In genomic region chr2:75964972-75965371, GRCm38 (mm10) we compare ENCODE assay signal across 8 mouse cellular contexts. TPM values are rescaled to one million over a fixed set of nuclear protein-coding genes. Genes with fewer than 3 reads are reported as not detected.
A peak's percentile ranks its signal among the peaks of the same experiment; 100 is the strongest.
DNase-seq lines count a peak whose midpoint lies in the region; ATAC-seq and TF ChIP-seq lines count a peak whose summit lies in the region.

No protein-coding gene starts in this region.

- peak overlapping the region; percentile 60 for H3K4me2 ChIP-seq in intestine, postnatal 0 days (replicated peaks; ENCODE audit: low read depth)

- ATAC-seq in intestine, postnatal 0 days = no peak
- ATAC-seq in megakaryocyte-erythroid progenitor cell, adult 5-6 weeks (replicated peaks; ENCODE audit: low FRiP score, low TSS enrichment, poor library complexity, severe bottlenecking) = peak; percentile 77

- 19% methylated on average over 5 of the region's 5 CpGs for WGBS in spleen, adult 2 months
- WGBS in intestine, postnatal 0 days = 20% methylated on average over 5 of the region's 5 CpGs

- no peaks in the 10 kb centered on the region; the same call in 1 of the 2 replicates for H3K27me3 ChIP-seq in spleen, adult 2 months (ENCODE audit: control insufficient read depth, insufficient read depth, low read length)
- H3K27me3 ChIP-seq in intestine, postnatal 0 days (replicated peaks; ENCODE audit: control insufficient read depth, insufficient read depth, low read length) = no peaks in the 10 kb centered on the region

- H3K4me3 ChIP-seq in spleen, adult 2 months (ENCODE audit: extremely low read depth, insufficient read depth, insufficient read length) = no peak overlapping the region
- peak overlapping the region; percentile 13; the same call in 1 of the 2 replicates for H3K4me3 ChIP-seq in intestine, postnatal 0 days (ENCODE audit: low read depth, low read length)

- no peak overlapping the region for H3K9ac ChIP-seq in intestine, postnatal 0 days (ENCODE audit: low read depth, low read length)

- TF ChIP-seq CTCF in spleen, adult 2 months (IDR thresholded peaks at IDR 0.05; ENCODE audit: extremely low read depth, insufficient read depth, insufficient read length, insufficient replicate concordance) = peak; percentile 35; the same call in 1 of the 2 replicates
- peak; percentile 77 for TF ChIP-seq CTCF in intestine, postnatal 0 days (IDR thresholded peaks at IDR 0.05; ENCODE audit: low read depth)

- H3K36me3 ChIP-seq in spleen, adult 2 months (ENCODE audit: control insufficient read depth, insufficient read depth, low read length) = no peaks in the 10 kb centered on the region
- no peaks in the 10 kb centered on the region for H3K36me3 ChIP-seq in intestine, postnatal 0 days (ENCODE audit: control insufficient read depth, insufficient read depth)

- peaks cover 4% of the 10 kb centered on the region; the same call in 1 of the 2 replicates for H3K4me1 ChIP-seq in spleen, adult 2 months (ENCODE audit: control insufficient read depth, insufficient read depth, insufficient read length)
- H3K4me1 ChIP-seq in intestine, postnatal 0 days (replicated peaks; ENCODE audit: control insufficient read depth, insufficient read depth, low read length) = no peaks in the 10 kb centered on the region

- H3K9me3 ChIP-seq in intestine, postnatal 0 days (ENCODE audit: control insufficient read depth) = no peaks in the 10 kb centered on the region

- TF ChIP-seq POLR2A in spleen, adult 2 months (IDR thresholded peaks at IDR 0.05; ENCODE audit: low read depth, low read length) = no peak

- intact Hi-C loops in left cerebral cortex, postnatal 36 days (cut with DNase I) = loop anchor here (1.0 to 10.0 kb wide), 3 partner anchors 82 to 358 kb away; no protein-coding TSS in a partner anchor

- peak; percentile 39 to 46 for DNase-seq in spleen, adult 2 months (ENCODE audit: low read depth in 1 of 2, low spot score in 2 of 2)
- DNase-seq in spleen, adult 12 weeks (ENCODE audit: low spot score) = no peak
- peak; percentile 91 for DNase-seq in embryo, embryonic 10.5 days (ENCODE audit: low spot score)
- DNase-seq in heart, adult 11 months = peak; percentile 95
- DNase-seq in left cerebral cortex, postnatal 36 days (ENCODE audit: low spot score in 2 of 2) = peak; percentile 59 to 67
- peak; percentile 49 for DNase-seq in right cerebral cortex, postnatal 4 days

- no peak overlapping the region for H3K27ac ChIP-seq in spleen, adult 2 months (ENCODE audit: insufficient read depth, low read length)
- no peak overlapping the region for H3K27ac ChIP-seq in intestine, postnatal 0 days (ENCODE audit: low read depth, low read length)

RNA-seq across cellular contexts. Expression of gene Ttc30a2, which starts 13.0 kb away (rescaled TPM):
- polyA plus RNA-seq in spleen, adult 2 months (2012; rRNA removed) = 0.07 and 0.12 TPM in 2 replicates
- polyA plus RNA-seq in intestine, postnatal 0 days (2015; fragmentation: Nextera tagmentation; extraction: Ambion mirVana) = 0.13 and 0.23 TPM in 2 replicates
- under 1 TPM; 0.25 to 0.27 TPM for total RNA-seq in left cerebral cortex, postnatal 36 days (2021)
- total RNA-seq in megakaryocyte-erythroid progenitor cell, adult 5-6 weeks (2014; fragmentation: Nextera tagmentation) = not detected in 2 replicates
- total RNA-seq in megakaryocyte-erythroid progenitor cell, adult 5-6 weeks (2017) = not detected in 2 replicates

RNA-seq across cellular contexts. Expression of gene Ttc30a1, which starts 16.8 kb away (rescaled TPM):
- 1.4 and 1.9 TPM in 2 replicates for polyA plus RNA-seq in spleen, adult 2 months (2012; rRNA removed)
- 2.4 and 2.6 TPM in 2 replicates for polyA plus RNA-seq in intestine, postnatal 0 days (2015; fragmentation: Nextera tagmentation; extraction: Ambion mirVana)
- 1 to 10 TPM; 2.7 to 2.9 TPM for total RNA-seq in left cerebral cortex, postnatal 36 days (2021)
- 2.0 and 2.8 TPM in 2 replicates for total RNA-seq in megakaryocyte-erythroid progenitor cell, adult 5-6 weeks (2014; fragmentation: Nextera tagmentation)
- 4.2 and 4.4 TPM in 2 replicates for total RNA-seq in megakaryocyte-erythroid progenitor cell, adult 5-6 weeks (2017)

RNA-seq across cellular contexts. Expression of gene Ttc30b, which starts 26.6 kb away (rescaled TPM):
- 1.8 and 2.6 TPM in 2 replicates for polyA plus RNA-seq in spleen, adult 2 months (2012; rRNA removed)
- polyA plus RNA-seq in intestine, postnatal 0 days (2015; fragmentation: Nextera tagmentation; extraction: Ambion mirVana) = 6.4 and 6.7 TPM in 2 replicates
- total RNA-seq in left cerebral cortex, postnatal 36 days (2021) = 10 to 100 TPM; 11.5 to 12.7 TPM
- 0.15 and 0.54 TPM in 2 replicates for total RNA-seq in megakaryocyte-erythroid progenitor cell, adult 5-6 weeks (2014; fragmentation: Nextera tagmentation)
- 0.66 and 1.8 TPM in 2 replicates for total RNA-seq in megakaryocyte-erythroid progenitor cell, adult 5-6 weeks (2017)

Comparison
In these comparisons a context has a peak if more than half of its experiments do, and no peak if none do; other contexts are left out.
1. RNA of gene Ttc30b, which starts 26.6 kb away (total RNA-seq): 11.5 to 12.7 TPM in left cerebral cortex, postnatal 36 days; 0.15 to 1.8 TPM in megakaryocyte-erythroid progenitor cell, adult 5-6 weeks; every median in the first group is over 4 times any median in the second.